ENCODE assay signal across 30 mouse cellular contexts in the genomic region with DNA sequence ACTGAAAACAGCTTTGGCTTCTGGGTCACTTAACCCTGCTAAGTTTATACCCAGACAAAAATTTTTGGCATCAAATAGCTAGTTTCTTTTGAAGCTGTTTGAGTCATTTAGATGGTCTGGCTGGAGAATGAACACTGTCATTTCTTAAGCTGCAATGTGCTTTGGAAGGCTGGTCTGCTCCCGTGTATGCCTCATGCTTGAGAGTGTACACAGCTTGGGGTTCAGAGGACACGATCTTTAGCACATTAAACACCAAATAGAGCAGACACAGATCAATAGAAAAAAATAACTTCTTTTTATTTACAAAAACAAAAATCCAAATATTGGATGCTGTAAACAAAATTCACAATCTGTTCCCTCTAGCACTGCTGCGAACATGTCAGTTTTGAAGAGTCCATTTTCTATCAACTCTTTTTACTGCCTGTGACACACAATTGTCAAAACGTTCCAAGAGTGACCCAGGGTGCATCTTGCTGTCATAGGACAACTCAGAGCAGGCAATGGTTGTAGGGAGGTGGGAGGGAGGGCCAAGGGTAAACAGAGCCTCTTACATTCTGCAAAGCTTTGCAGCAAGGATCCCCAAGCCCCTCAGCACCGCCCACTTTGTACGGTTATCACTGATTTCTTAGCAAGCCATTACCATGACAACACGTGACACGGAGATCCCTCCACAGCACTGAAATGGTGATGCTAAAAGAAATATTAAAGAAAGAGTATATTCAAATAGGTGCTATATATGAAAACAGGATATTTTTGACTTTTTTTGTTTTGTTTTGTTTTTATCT. TPM values are rescaled to one million over a fixed set of nuclear protein-coding genes. Genes with fewer than 3 reads are reported as not detected.
DNase-seq lines count a peak whose midpoint lies in the region; ATAC-seq and TF ChIP-seq lines count a peak whose summit lies in the region.
"Had no signal": no experiment of that assay in that cellular context is flagged by ENCODE, and none has a peak within 500 bp of the region (broad histone marks: within the 10 kb centered on the region; RNA-seq: fewer than 3 reads in every experiment).

No protein-coding gene starts in this region.

- no peak overlapping the region for H3K9ac ChIP-seq in hindbrain, embryonic 11.5 days (ENCODE audit: low read depth, low read length)
- H3K9ac ChIP-seq in hindbrain, embryonic 14.5 days, result no peak overlapping the region
- H3K9ac ChIP-seq in lung, embryonic 14.5 days, result no peak overlapping the region
- no peak overlapping the region for H3K9ac ChIP-seq in lung, postnatal 0 days (replicated peaks; ENCODE audit: low read depth)
- H3K9ac ChIP-seq in hindbrain, embryonic 16.5 days (ENCODE audit: low read depth, low read length), result no peak overlapping the region
- H3K9ac ChIP-seq in stomach, postnatal 0 days (ENCODE audit: low read length), result no peak overlapping the region
- H3K9ac ChIP-seq: embryonic facial prominence, embryonic 12.5 days; forebrain, embryonic 12.5 days; heart, embryonic 12.5 days; limb, embryonic 12.5 days; liver, embryonic 15.5 days had no signal

- no peak overlapping the region for H3K4me3 ChIP-seq in hindbrain, embryonic 11.5 days (ENCODE audit: low read depth, low read length)
- H3K4me3 ChIP-seq in hindbrain, embryonic 14.5 days (replicated peaks; ENCODE audit: low read length), result no peak overlapping the region
- H3K4me3 ChIP-seq in lung, embryonic 14.5 days (ENCODE audit: low read depth, low read length), result no peak overlapping the region
- no peak overlapping the region for H3K4me3 ChIP-seq in lung, postnatal 0 days (ENCODE audit: low read depth, low read length)
- no peak overlapping the region for H3K4me3 ChIP-seq in hindbrain, embryonic 16.5 days (ENCODE audit: low read length)
- H3K4me3 ChIP-seq in stomach, postnatal 0 days (ENCODE audit: low read depth, low read length), result no peak overlapping the region
- H3K4me3 ChIP-seq: embryonic facial prominence, embryonic 12.5 days; forebrain, embryonic 12.5 days; heart, embryonic 12.5 days; layer of hippocampus, adult 2 months; limb, embryonic 12.5 days; liver, embryonic 15.5 days had no signal

- DNase-seq in hindbrain, embryonic 11.5 days (ENCODE audit: low spot score), result peak; percentile 17
- no peak for DNase-seq in hindbrain, embryonic 14.5 days (ENCODE audit: low spot score)
- peak; percentile 23 for DNase-seq in lung, embryonic 14.5 days
- DNase-seq in lung, postnatal 0 days (ENCODE audit: low spot score), result no peak
- no peak for DNase-seq in stomach, postnatal 0 days (ENCODE audit: low spot score)
- no peak for DNase-seq in right cerebral cortex, postnatal 14 days
- DNase-seq: adrenal gland, adult 2 months; B cell, adult 2 months; cerebellum, adult 11-12 months; cerebellum, postnatal 10 days; gastrocnemius, postnatal 14 days; heart, adult 11 months; heart, postnatal 10 days; kidney, postnatal 25 days; layer of hippocampus, postnatal 36 days; lung, postnatal 14 days; spleen, adult 18-20 months; thymus, postnatal 14 days had no signal

- H3K36me3 ChIP-seq in hindbrain, embryonic 11.5 days (ENCODE audit: control insufficient read depth, insufficient read depth, low read length), result no peaks in the 10 kb centered on the region
- H3K36me3 ChIP-seq in hindbrain, embryonic 14.5 days (replicated peaks; ENCODE audit: control insufficient read depth, insufficient read depth), result no peaks in the 10 kb centered on the region
- peaks cover 8% of the 10 kb centered on the region; the same call in 1 of the 2 replicates for H3K36me3 ChIP-seq in lung, embryonic 14.5 days (ENCODE audit: insufficient read depth)
- no peaks in the 10 kb centered on the region for H3K36me3 ChIP-seq in lung, postnatal 0 days (ENCODE audit: insufficient read depth, low read length)
- H3K36me3 ChIP-seq in hindbrain, embryonic 16.5 days (ENCODE audit: control insufficient read depth, insufficient read depth, low read length), result no peaks in the 10 kb centered on the region
- H3K36me3 ChIP-seq in stomach, postnatal 0 days (ENCODE audit: control insufficient read depth, insufficient read depth, low read length), result no peaks in the 10 kb centered on the region
- H3K36me3 ChIP-seq: embryonic facial prominence, embryonic 12.5 days; forebrain, embryonic 12.5 days; limb, embryonic 12.5 days had no signal

- TF ChIP-seq EP300 in lung, postnatal 0 days (IDR thresholded peaks at IDR 0.05), result no peak
- no peak for TF ChIP-seq EP300 in stomach, postnatal 0 days (optimal IDR thresholded peaks at IDR 0.05)

- H3K4me2 ChIP-seq in hindbrain, embryonic 11.5 days (replicated peaks; ENCODE audit: low read depth, low read length), result no peak overlapping the region
- H3K4me2 ChIP-seq in hindbrain, embryonic 14.5 days (replicated peaks), result no peak overlapping the region
- no peak overlapping the region for H3K4me2 ChIP-seq in lung, embryonic 14.5 days
- no peak overlapping the region for H3K4me2 ChIP-seq in lung, postnatal 0 days (replicated peaks; ENCODE audit: low read depth, low read length)
- H3K4me2 ChIP-seq in hindbrain, embryonic 16.5 days (ENCODE audit: low read length), result 0 out of 2 replicates have a peak overlapping the region, but pooled peaks have one; percentile 18
- no peak overlapping the region for H3K4me2 ChIP-seq in stomach, postnatal 0 days (replicated peaks; ENCODE audit: low read depth)
- H3K4me2 ChIP-seq: embryonic facial prominence, embryonic 12.5 days; forebrain, embryonic 12.5 days; heart, embryonic 12.5 days; limb, embryonic 12.5 days had no signal

- TF ChIP-seq CTCF in lung, embryonic 14.5 days (IDR thresholded peaks at IDR 0.05; ENCODE audit: low read depth), result no peak
- no peak for TF ChIP-seq CTCF in lung, postnatal 0 days (IDR thresholded peaks at IDR 0.05)
- no peak for TF ChIP-seq CTCF in stomach, postnatal 0 days (IDR thresholded peaks at IDR 0.05; ENCODE audit: low read depth)

- no peak overlapping the region for H3K27ac ChIP-seq in hindbrain, embryonic 11.5 days (ENCODE audit: low read depth, low read length)
- no peak overlapping the region for H3K27ac ChIP-seq in hindbrain, embryonic 14.5 days
- H3K27ac ChIP-seq in lung, embryonic 14.5 days (ENCODE audit: low read depth), result no peak overlapping the region
- no peak overlapping the region for H3K27ac ChIP-seq in lung, postnatal 0 days (ENCODE audit: low read length)
- H3K27ac ChIP-seq in hindbrain, embryonic 16.5 days (ENCODE audit: low read depth, low read length), result no peak overlapping the region
- no peak overlapping the region for H3K27ac ChIP-seq in stomach, postnatal 0 days (replicated peaks)
- H3K27ac ChIP-seq: embryonic facial prominence, embryonic 12.5 days; forebrain, embryonic 12.5 days; layer of hippocampus, adult 2 months; limb, embryonic 12.5 days; liver, embryonic 15.5 days had no signal

- H3K9me3 ChIP-seq in hindbrain, embryonic 11.5 days (ENCODE audit: control insufficient read depth, low read length), result no peaks in the 10 kb centered on the region
- H3K9me3 ChIP-seq in hindbrain, embryonic 14.5 days (ENCODE audit: control insufficient read depth, low read length), result no peaks in the 10 kb centered on the region
- H3K9me3 ChIP-seq in lung, embryonic 14.5 days (ENCODE audit: low read depth, low read length), result no peaks in the 10 kb centered on the region
- no peaks in the 10 kb centered on the region for H3K9me3 ChIP-seq in lung, postnatal 0 days (ENCODE audit: low read length)
- H3K9me3 ChIP-seq in hindbrain, embryonic 16.5 days (ENCODE audit: control insufficient read depth, low read length), result no peaks in the 10 kb centered on the region
- H3K9me3 ChIP-seq in stomach, postnatal 0 days (ENCODE audit: control insufficient read depth, low read length), result no peaks in the 10 kb centered on the region
- H3K9me3 ChIP-seq: embryonic facial prominence, embryonic 12.5 days; forebrain, embryonic 12.5 days; G1E; heart, embryonic 12.5 days; limb, embryonic 12.5 days; liver, embryonic 15.5 days had no signal

- no peaks in the 10 kb centered on the region; the same call in 1 of the 2 replicates for H3K27me3 ChIP-seq in hindbrain, embryonic 11.5 days (ENCODE audit: control insufficient read depth, insufficient read depth, low read length)
- H3K27me3 ChIP-seq in hindbrain, embryonic 14.5 days (ENCODE audit: control insufficient read depth, insufficient read depth, low read length), result no peaks in the 10 kb centered on the region
- H3K27me3 ChIP-seq in lung, embryonic 14.5 days (ENCODE audit: insufficient read depth, low read length), result no peaks in the 10 kb centered on the region
- H3K27me3 ChIP-seq in lung, postnatal 0 days (replicated peaks; ENCODE audit: insufficient read depth, low read length), result no peaks in the 10 kb centered on the region
- no peaks in the 10 kb centered on the region for H3K27me3 ChIP-seq in hindbrain, embryonic 16.5 days (replicated peaks; ENCODE audit: control insufficient read depth, insufficient read depth, low read length)
- no peaks in the 10 kb centered on the region for H3K27me3 ChIP-seq in stomach, postnatal 0 days (ENCODE audit: control insufficient read depth, insufficient read depth, low read length)
- H3K27me3 ChIP-seq: CH12.LX; heart, embryonic 12.5 days; liver, embryonic 15.5 days had no signal

- peak; percentile 67; the same call in 1 of the 2 replicates for ATAC-seq in hindbrain, embryonic 11.5 days (ENCODE audit: low FRiP score)
- ATAC-seq in hindbrain, embryonic 14.5 days (ENCODE audit: low FRiP score), result no peak
- peak; percentile 25; the same call in 1 of the 2 replicates for ATAC-seq in lung, embryonic 14.5 days (ENCODE audit: insufficient read depth)
- ATAC-seq in lung, postnatal 0 days, result no peak
- no peak for ATAC-seq in hindbrain, embryonic 16.5 days
- 0 out of 2 replicates have a peak, but pooled peaks have one; percentile 24 for ATAC-seq in stomach, postnatal 0 days (ENCODE audit: low FRiP score, low TSS enrichment)
- ATAC-seq: intestine, postnatal 0 days had no signal

- WGBS in hindbrain, embryonic 11.5 days, result 63% methylated on average over 8 of the region's 8 CpGs
- 44% methylated on average over 8 of the region's 8 CpGs for WGBS in hindbrain, embryonic 14.5 days
- 50% methylated on average over 8 of the region's 8 CpGs for WGBS in lung, embryonic 14.5 days
- WGBS in lung, postnatal 0 days, result 55% methylated on average over 8 of the region's 8 CpGs
- WGBS in hindbrain, embryonic 16.5 days, result 48% methylated on average over 8 of the region's 8 CpGs
- 58% methylated on average over 8 of the region's 8 CpGs for whole genome bisulfite sequencing in stomach, postnatal 0 days

- H3K4me1 ChIP-seq in hindbrain, embryonic 11.5 days (replicated peaks; ENCODE audit: control insufficient read depth, insufficient read depth, low read length), result no peaks in the 10 kb centered on the region
- 0 out of 2 replicates have a peak, but pooled peaks cover 1% of the 10 kb centered on the region for H3K4me1 ChIP-seq in hindbrain, embryonic 14.5 days (replicated peaks; ENCODE audit: control insufficient read depth, insufficient read depth, low read length)
- H3K4me1 ChIP-seq in lung, embryonic 14.5 days (ENCODE audit: insufficient read depth), result peaks cover 5% of the 10 kb centered on the region; the same call in 1 of the 2 replicates
- H3K4me1 ChIP-seq in lung, postnatal 0 days (ENCODE audit: insufficient read depth, low read depth, low read length), result no peaks in the 10 kb centered on the region
- H3K4me1 ChIP-seq in hindbrain, embryonic 16.5 days (ENCODE audit: control insufficient read depth, insufficient read depth, low read depth, low read length), result peaks cover 2% of the 10 kb centered on the region; the same call in 1 of the 2 replicates
- H3K4me1 ChIP-seq in stomach, postnatal 0 days (replicated peaks; ENCODE audit: control insufficient read depth, insufficient read depth), result no peaks in the 10 kb centered on the region
- H3K4me1 ChIP-seq: embryonic facial prominence, embryonic 12.5 days; forebrain, embryonic 12.5 days; limb, embryonic 12.5 days; liver, embryonic 15.5 days had no signal

RNA-seq across cellular contexts. Expression of a gene that starts 6.8 kb away (rescaled TPM):
- polyA plus RNA-seq in hindbrain, embryonic 11.5 days (2014; fragmentation: Nextera tagmentation; extraction: Ambion mirVana), result 4.9 and 5.2 TPM in 2 replicates
- 8.2 and 10.3 TPM in 2 replicates for polyA plus RNA-seq in hindbrain, embryonic 14.5 days (2014; fragmentation: Nextera tagmentation; extraction: Ambion mirVana)
- 9.0 and 9.3 TPM in 2 replicates for polyA plus RNA-seq in lung, embryonic 14.5 days (2014; fragmentation: Nextera tagmentation; extraction: Ambion mirVana)
- 6.8 and 7.1 TPM in 2 replicates for polyA plus RNA-seq in lung, postnatal 0 days (2015; fragmentation: Nextera tagmentation; extraction: Ambion mirVana)
- polyA plus RNA-seq in hindbrain, embryonic 16.5 days (2015; fragmentation: Nextera tagmentation; extraction: Ambion mirVana), result 5.6 and 6.6 TPM in 2 replicates
- polyA plus RNA-seq in stomach, postnatal 0 days (2015; fragmentation: Nextera tagmentation; extraction: Ambion mirVana), result 22.5 and 22.9 TPM in 2 replicates

RNA-seq across cellular contexts. Expression of a gene that starts 7.8 kb away (rescaled TPM):
- polyA plus RNA-seq in hindbrain, embryonic 11.5 days (2014; fragmentation: Nextera tagmentation; extraction: Ambion mirVana), result not detected in 2 replicates
- polyA plus RNA-seq in hindbrain, embryonic 14.5 days (2014; fragmentation: Nextera tagmentation; extraction: Ambion mirVana), result not detected in 2 replicates
- polyA plus RNA-seq in lung, embryonic 14.5 days (2014; fragmentation: Nextera tagmentation; extraction: Ambion mirVana), result not detected in 2 replicates
- not detected in 2 replicates for polyA plus RNA-seq in lung, postnatal 0 days (2015; fragmentation: Nextera tagmentation; extraction: Ambion mirVana)
- not detected in 2 replicates for polyA plus RNA-seq in hindbrain, embryonic 16.5 days (2015; fragmentation: Nextera tagmentation; extraction: Ambion mirVana)
- not detected in 2 replicates for polyA plus RNA-seq in stomach, postnatal 0 days (2015; fragmentation: Nextera tagmentation; extraction: Ambion mirVana)
- polyA plus RNA-seq: adrenal gland, adult 2 months; cortical plate, adult 2 months; embryonic facial prominence, embryonic 12.5 days; forebrain, embryonic 12.5 days; G1E; heart, embryonic 12.5 days; intestine, postnatal 0 days; kidney, embryonic 14.5 days; limb, embryonic 12.5 days; liver, embryonic 15.5 days had no signal

Comparison
In these comparisons a context has a peak if more than half of its experiments do, and no peak if none do; other contexts are left out.
1. ATAC-seq: peak in hindbrain, embryonic 11.5 days (single experiment), lung, embryonic 14.5 days (single experiment) and stomach, postnatal 0 days (single experiment); none in hindbrain, embryonic 14.5 days (single experiment), lung, postnatal 0 days (single experiment) and hindbrain, embryonic 16.5 days (single experiment).
2. DNase-seq: peak in hindbrain, embryonic 11.5 days (single experiment) and lung, embryonic 14.5 days (single experiment); none in hindbrain, embryonic 14.5 days (single experiment), lung, postnatal 0 days (single experiment), stomach, postnatal 0 days (single experiment) and right cerebral cortex, postnatal 14 days (single experiment).